Mouse (Mus musculus) naive thymus-derived CD4-positive, alpha-beta T cell, adult 2 months (primary cell): ENCODE measurements around the gene Chmp2a.
A peak's percentile ranks its signal among the peaks of the same experiment; 100 is the strongest.

Experiments
- DNase-seq: peaks from one replicate; pipeline ENCODE4 v3.0.0-alpha.2; 2011; ENCODE audit warnings: low read depth

Gene Chmp2a

DNA sequence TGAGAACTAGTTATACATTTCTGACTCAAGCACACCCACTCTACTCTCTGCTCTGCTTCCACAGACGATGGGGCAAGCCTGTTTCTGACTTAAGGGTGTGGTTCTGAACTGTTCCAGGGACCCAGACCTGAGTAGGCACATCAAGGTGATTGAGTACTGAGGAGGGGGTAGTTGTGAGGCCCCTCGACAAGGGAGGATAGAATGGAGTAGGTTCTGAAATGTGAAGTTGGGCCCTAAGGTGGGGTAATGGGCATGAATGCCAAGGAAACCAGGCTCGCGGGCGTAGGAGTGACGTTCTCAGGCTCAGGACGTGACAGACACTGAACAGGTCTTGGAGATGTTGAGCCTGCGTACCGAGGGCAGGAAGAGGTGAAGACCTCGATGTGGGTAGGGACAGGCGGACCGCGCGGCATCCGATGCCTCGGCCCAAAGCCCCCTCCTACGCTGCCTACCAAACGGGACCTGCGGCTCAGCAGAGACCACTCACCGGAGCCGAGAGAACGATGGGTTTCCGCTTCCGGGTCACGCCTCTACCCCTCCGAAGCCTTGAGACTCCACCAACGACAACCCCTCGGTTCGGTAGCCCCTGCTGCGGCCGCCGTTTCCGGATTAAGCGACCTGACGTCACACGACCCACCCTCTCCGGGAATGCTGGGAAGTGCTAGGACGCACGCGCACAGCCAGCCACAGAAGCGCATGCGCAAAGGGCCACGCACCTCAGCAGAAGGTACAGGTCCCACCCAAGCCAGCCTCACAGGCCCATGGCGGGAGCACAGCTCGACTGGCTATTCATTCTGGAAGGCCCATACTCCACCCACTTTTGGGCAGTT is at the start of gene Chmp2a:
Chmp2a (minus strand) TSS at position 660 of the 830 bp plus-strand sequence.
- DNase-seq: peak; percentile 97

- no peak for DNase-seq
Observed at GRCm38 (mm10) chr7:13072293-13072692, 37.7 kb upstream of the Chmp2a start.

GRCm38 (mm10) chr7:13063399-13063798 is 28.8 kb upstream of the Chmp2a start:
- DNase-seq: peak; percentile 55

GRCm38 (mm10) chr7:13059536-13059935 is 24.9 kb upstream of the Chmp2a start:
- DNase-seq: no peak

GRCm38 (mm10) chr7:13056913-13057700 is 22.5 kb upstream of the Chmp2a start:
- DNase-seq: no peak

DNA sequence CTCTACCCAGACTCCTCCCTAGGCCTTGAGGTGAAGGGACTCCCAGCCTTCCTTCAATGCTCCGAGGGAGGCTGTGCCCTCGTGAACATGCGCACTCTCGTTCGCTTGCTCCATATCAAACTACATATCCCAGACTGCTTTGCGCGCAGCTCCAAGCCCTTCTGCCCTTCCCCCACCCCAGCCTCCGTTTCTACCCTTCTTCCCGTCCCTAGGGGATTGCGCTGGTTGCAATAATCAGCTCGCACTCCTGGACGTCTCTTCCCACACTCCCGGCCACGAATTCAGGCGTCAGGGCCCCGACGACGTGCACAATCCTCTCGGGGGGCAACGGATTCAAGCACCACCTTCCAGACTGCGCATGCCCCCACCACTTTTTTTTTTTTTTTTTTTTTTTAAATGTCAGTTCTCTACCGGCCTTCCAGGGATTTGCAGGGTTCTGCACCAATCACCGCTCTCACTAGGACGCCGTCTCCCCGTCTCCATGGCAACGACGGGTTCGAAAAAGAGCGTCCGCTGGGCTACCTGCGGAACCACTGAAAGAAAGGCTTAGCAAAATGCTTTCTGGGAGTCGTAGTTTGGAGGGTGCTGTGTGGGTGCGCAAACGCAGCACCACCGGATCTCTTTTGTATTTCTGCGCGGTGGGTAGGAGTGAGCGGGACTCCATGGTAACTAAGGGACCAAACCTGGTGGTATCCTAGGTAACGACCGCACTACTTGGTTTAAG is 19.8 kb upstream of the Chmp2a start, which contains the start of gene Mzf1:
Mzf1 (minus strand) TSS at position 478 of the 724 bp plus-strand sequence.
- peak; percentile 97 for DNase-seq

DNA sequence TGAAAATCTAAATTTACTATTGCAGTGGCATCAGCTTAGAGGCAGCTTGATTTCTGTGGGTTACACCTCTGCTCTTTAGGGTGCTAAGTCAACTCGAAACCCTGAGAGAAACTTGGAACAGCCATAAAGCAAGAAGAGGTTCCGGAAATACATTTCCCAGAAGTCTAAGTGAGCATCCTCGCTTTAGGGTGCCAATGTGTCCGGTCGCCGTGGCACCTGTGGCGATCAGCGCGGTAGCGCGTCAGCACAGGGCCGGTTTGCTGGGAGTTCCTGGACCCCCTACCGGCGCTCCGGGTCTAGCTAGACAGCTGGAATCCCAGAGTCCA is 19.3 kb upstream of the Chmp2a start:
- no peak for DNase-seq

DNA sequence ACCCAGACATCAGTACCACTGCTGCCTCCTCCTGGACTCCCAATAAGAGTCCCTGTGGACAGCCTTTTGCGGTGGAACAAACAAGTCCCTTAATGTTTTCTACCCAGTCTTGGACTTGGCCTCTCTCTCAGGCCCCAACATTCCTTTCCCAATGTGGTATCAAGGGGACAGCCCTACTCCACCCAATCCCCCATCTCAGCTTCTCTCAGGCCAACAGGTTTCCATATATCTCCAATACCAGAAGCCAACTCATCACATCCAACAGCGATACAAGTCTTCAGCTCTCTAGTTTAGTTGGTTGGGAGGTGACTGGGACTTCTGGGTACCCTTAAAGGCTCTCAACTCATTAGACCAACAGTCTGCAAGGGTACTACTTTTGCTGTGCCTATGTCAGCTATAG is 18.9 kb upstream of the Chmp2a start:
- no peak for DNase-seq

- no peak for DNase-seq
Observed at GRCm38 (mm10) chr7:13053001-13053400, 18.4 kb upstream of the Chmp2a start.

DNA sequence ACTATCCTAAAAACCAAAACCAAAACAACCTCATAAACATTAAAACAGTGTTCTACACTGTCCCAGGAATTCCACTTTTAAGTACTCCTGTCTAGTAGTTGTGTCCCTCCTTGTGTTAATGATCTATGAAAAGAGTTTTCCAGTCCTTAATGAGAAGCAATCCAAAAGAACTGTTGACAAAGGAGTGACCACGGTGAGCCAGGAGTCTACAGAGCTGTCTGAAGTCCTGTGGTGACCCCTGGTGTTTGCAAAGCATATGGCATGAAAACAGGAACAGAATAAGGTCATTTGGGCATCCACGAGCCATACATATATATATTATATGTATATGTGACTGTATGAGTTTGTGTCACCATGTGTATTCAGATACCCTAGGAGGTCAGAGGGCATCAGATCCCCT is 11.5 kb upstream of the Chmp2a start:
- DNase-seq: peak; percentile 86

DNA sequence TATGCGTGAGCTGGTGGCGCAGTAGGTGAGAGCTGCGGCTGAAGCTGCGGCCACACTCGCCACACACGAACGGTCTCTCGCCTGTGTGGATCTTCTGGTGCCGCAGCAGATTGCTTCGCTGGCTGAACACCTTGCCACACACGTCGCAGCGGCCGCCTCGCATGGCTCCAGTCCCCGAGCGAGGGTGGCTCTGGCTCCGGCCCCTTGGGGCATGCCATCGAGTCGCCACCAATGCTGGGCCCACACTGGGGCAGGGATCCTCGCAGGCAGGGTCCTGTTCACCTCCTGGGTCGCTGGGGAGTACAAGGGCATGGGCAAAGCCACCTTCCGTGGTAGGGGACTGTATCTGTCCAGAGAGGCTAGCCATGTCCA is 9.6 kb upstream of the Chmp2a start:
- DNase-seq: no peak

- DNase-seq: no peak
Observed at GRCm38 (mm10) chr7:13043445-13044253, 9.0 kb upstream of the Chmp2a start.

DNA sequence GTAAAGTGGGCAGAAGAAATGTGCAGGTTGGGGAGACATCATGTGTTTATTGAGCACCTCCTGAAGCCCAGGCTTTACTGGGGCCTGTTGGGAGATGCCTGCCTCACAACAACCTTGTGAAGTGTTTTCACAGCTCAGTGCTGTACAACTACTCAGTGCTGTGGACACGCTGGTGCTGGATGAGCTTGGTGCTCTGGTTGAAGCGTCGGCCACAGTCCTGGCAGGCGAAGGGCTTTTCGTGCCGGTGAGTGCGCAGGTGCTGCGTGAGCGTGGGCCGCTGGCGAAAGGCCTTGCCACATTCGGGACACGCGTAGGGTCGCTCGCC is 8.5 kb upstream of the Chmp2a start:
- no peak for DNase-seq

GRCm38 (mm10) chr7:13042511-13042910 is 7.9 kb upstream of the Chmp2a start:
- DNase-seq: no peak

- no peak for DNase-seq
Observed at GRCm38 (mm10) chr7:13041256-13041655, 6.6 kb upstream of the Chmp2a start.

- DNase-seq: no peak
Observed at GRCm38 (mm10) chr7:13039181-13039580, 4.6 kb upstream of the Chmp2a start.

GRCm38 (mm10) chr7:13038621-13039169 is 4.1 kb upstream of the Chmp2a start:
- no peak for DNase-seq

DNA sequence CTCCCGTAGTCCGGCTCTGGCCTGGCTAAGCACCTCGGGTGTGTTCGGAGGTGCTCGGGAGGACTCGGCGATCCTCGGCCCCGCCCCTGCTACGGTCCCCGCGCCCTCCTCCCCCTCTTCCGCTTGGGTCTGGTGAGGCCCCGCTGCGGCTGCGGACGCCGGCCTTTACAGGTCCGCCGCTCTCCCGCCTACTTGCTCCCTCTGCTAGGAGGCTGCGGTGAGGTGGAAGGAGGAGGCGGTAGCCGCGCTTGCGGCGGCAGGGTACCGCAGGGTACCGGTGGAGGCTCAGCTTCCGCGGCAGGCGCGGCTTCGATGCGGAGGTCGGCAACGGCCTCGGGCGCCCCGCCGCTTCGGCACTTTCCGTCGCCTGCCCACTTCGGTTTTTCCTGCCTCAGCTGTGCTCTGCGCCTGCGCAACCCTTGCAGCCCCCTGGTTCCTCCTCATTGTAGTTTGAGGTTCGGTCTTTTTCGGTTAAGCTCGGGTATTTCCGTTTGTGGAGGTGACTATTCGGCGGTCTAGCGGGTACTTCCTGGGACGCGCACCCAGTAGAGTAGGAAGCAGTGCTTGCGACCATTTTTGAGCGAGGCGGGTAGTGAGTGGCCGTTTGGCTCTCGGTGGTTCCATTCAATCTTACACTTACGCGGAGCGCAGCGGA is 3.4 kb upstream of the Chmp2a start, which contains the start of gene Ube2m:
Ube2m (minus strand) TSS at position 375 of the 655 bp plus-strand sequence.
- peak; percentile 100 for DNase-seq

GRCm38 (mm10) chr7:13037366-13037765 is 2.8 kb upstream of the Chmp2a start:
- DNase-seq: no peak

DNA sequence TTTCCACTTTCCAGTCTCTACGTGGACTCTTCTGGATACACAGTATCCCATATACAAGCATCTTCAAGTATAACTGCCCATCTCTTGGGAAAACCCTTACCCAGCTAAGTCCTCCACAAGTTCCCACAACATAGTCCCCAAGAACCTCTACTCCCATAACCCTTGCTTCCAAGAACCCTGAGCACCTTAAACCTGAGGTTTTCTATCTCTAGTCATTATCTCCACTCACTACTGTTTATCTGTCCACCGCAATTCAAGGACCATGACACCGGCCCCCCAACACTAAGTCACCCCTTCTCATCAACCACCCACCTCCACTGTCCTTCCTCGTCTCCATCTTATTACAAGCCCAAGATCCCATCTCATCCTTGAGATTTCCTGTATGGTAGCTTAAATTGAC is 2.2 kb upstream of the Chmp2a start:
- DNase-seq: no peak
